Mouse (Mus musculus): ENCODE results near the gene Fsd1. TPM values are rescaled to one million over a fixed set of nuclear protein-coding genes. Genes with fewer than 3 reads are reported as not detected.

Fsd1 gene
- total and polyA plus RNA-seq, 3 experiments: 0.21 TPM; not detected in 2

DNA sequence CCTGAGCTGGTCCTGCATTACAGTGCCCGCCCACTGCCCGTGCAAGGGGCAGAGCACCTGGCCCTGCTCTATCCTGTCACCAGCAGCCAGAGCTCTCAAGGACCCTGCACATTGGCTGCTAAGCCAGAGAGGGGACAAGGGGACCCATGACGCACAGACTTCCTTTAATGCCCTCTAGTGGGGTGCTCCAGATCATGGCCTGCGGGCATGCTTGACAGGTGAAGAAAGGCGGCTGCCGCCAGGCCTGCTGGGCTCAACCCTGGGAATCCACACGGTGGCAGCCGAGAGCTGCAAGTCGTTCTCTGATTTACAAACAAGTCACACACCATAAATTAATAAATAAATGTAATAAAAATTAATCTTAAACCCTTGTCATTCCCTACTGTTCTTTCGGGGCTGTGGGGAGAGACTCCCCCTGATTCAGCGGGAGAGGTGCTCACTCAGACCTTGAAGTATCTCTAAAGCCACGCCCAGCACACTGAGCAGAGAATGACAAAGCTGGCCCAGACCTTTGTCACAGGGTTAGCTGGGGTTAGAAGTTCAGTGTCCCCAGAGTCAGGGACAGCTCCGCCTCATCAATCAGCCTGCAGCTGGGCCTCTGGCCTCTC is 9.9 kb upstream of the Fsd1 start (continued):
- no peak for TF ChIP-seq NELFE (IDR thresholded peaks at IDR 0.05; ENCODE audit: low read depth, low read length)
- TF ChIP-seq SIN3A (IDR thresholded peaks at IDR 0.05; ENCODE audit: low read length): no peak
- TF ChIP-seq ETS1 (conservative IDR thresholded peaks at IDR 0.05; ENCODE audit: low read depth, low read length): no peak
- no peak for TF ChIP-seq KAT2A (IDR thresholded peaks at IDR 0.05; ENCODE audit: insufficient replicate concordance, low read length)
- TF ChIP-seq HCFC1 (IDR thresholded peaks at IDR 0.05; ENCODE audit: low read depth, low read length): 0 out of 2 replicates have a peak, but pooled peaks have one; percentile 15
- no peak for TF ChIP-seq ZC3H11A (IDR thresholded peaks at IDR 0.05; ENCODE audit: low read depth, low read length)

GRCm38 (mm10) chr17:55977301-55977700 is 9.0 kb upstream of the Fsd1 start:
- Histone ChIP-seq H3K9ac (ENCODE audit: insufficient read depth, low read depth) (no peak overlapping the region), H3K27me3 (replicated peaks) (peaks cover 15% of the 10 kb centered on the region), H3K36me3 (replicated peaks in 1 of 2; ENCODE audit: control insufficient read depth in 1 of 2, insufficient read depth in 1 of 2, low read length in 1 of 2) (no peaks in the 10 kb centered on the region), H3K9me3 (replicated peaks; ENCODE audit: low read length) (peaks cover 2% of the 10 kb centered on the region), H3K4me2 (ENCODE audit: insufficient read depth, low read depth, poor library complexity, severe bottlenecking) (no peak overlapping the region), H3K4me3 (replicated peaks in 1 of 3; ENCODE audit: low read depth in 2 of 3, low read length in 2 of 3, poor library complexity in 1 of 3) (no peak overlapping the region), H3K4me1 (ENCODE audit: control insufficient read depth in 1 of 2, insufficient read depth in 2 of 2) (peaks cover 3 to 13% of the 10 kb centered on the region in 2 experiments; a peak in 3 of 4 replicates), H3K27ac (ENCODE audit: insufficient read depth, low read depth) (no peak overlapping the region), H3K79me2 (replicated peaks; ENCODE audit: control insufficient read depth, extremely low read depth, insufficient read depth, poor library complexity, severe bottlenecking) (no peaks in the 10 kb centered on the region)
- TF ChIP-seq PAX5 (IDR thresholded peaks at IDR 0.05; ENCODE audit: low read length) (no peak), RCOR1 (conservative IDR thresholded peaks at IDR 0.05; ENCODE audit: low read depth, low read length) (no peak), ELF1 (IDR thresholded peaks at IDR 0.05; ENCODE audit: low read depth, low read length) (no peak), USF1 (IDR thresholded peaks at IDR 0.05; ENCODE audit: low read depth, low read length) (no peak), MYC (IDR thresholded peaks at IDR 0.05; ENCODE audit: low read depth, low read length) (no peak), CHD2 (IDR thresholded peaks at IDR 0.05; ENCODE audit: low read length) (no peak), ETS1 (conservative IDR thresholded peaks at IDR 0.05; ENCODE audit: low read depth, low read length) (no peak)
- DNase-seq (ENCODE audit: extremely low read depth): no peak
- dilution Hi-C loops (cut with MboI; ENCODE audit: extremely low pct_ligation_motif_present, extremely low pct_unique_long_range_greater_than_20kb, low sequenced_read_pairs) (no loop called here), in situ Hi-C loops (cut with MboI; ENCODE audit: low pct_ligation_motif_present, low pct_unique_long_range_greater_than_20kb, low sequenced_read_pairs) (no loop called here)

- Histone ChIP-seq H3K4me2 (ENCODE audit: insufficient read depth, low read depth, poor library complexity, severe bottlenecking) (no peak overlapping the region), H3K79me2 (replicated peaks; ENCODE audit: control insufficient read depth, extremely low read depth, insufficient read depth, poor library complexity, severe bottlenecking) (no peaks in the 10 kb centered on the region), H3K36me3 (replicated peaks in 1 of 2; ENCODE audit: control insufficient read depth in 1 of 2, insufficient read depth in 1 of 2, low read length in 1 of 2) (no peaks in the 10 kb centered on the region), H3K9ac (ENCODE audit: insufficient read depth, low read depth) (no peak overlapping the region), H3K9me3 (replicated peaks; ENCODE audit: low read length) (no peaks in the 10 kb centered on the region), H3K27ac (ENCODE audit: insufficient read depth, low read depth) (no peak overlapping the region), H3K4me1 (ENCODE audit: control insufficient read depth in 1 of 2, insufficient read depth in 2 of 2) (no peaks in the 10 kb centered on the region), H3K4me3 (replicated peaks in 1 of 3; ENCODE audit: low read depth in 2 of 3, low read length in 2 of 3, poor library complexity in 1 of 3) (no peak overlapping the region), H3K27me3 (replicated peaks) (peaks cover 84% of the 10 kb centered on the region)
- in situ Hi-C loops (cut with MboI; ENCODE audit: low pct_ligation_motif_present, low pct_unique_long_range_greater_than_20kb, low sequenced_read_pairs) (no loop called here), dilution Hi-C loops (cut with MboI; ENCODE audit: extremely low pct_ligation_motif_present, extremely low pct_unique_long_range_greater_than_20kb, low sequenced_read_pairs) (no loop called here)
- no peak for DNase-seq (ENCODE audit: extremely low read depth)
- TF ChIP-seq POLR2A (IDR thresholded peaks at IDR 0.05; ENCODE audit: low read depth, low read length) (no peak), POLR2AphosphoS2 (IDR thresholded peaks at IDR 0.05; ENCODE audit: low read depth, low read length) (no peak), CHD1 (IDR thresholded peaks at IDR 0.05; ENCODE audit: low read depth, low read length) (no peak), MEF2A (IDR thresholded peaks at IDR 0.05; ENCODE audit: borderline replicate concordance, low read depth, low read length) (no peak), RAD21 (IDR thresholded peaks at IDR 0.05; ENCODE audit: low read depth, low read length) (no peak), ZKSCAN1 (IDR thresholded peaks at IDR 0.05; ENCODE audit: borderline replicate concordance, low read depth, low read length) (no peak), ZC3H11A (IDR thresholded peaks at IDR 0.05; ENCODE audit: low read depth, low read length) (no peak), HCFC1 (IDR thresholded peaks at IDR 0.05; ENCODE audit: low read depth, low read length) (no peak), CTCF (conservative IDR thresholded peaks at IDR 0.05 in 1 of 2, IDR thresholded peaks at IDR 0.05 in 1 of 2; ENCODE audit: low read depth in 2 of 2, low read length in 2 of 2) (no peak), JUN (IDR thresholded peaks at IDR 0.05; ENCODE audit: insufficient read depth, low read depth, low read length) (no peak), ZNF384 (IDR thresholded peaks at IDR 0.05; ENCODE audit: low read depth, low read length) (no peak), USF1 (IDR thresholded peaks at IDR 0.05; ENCODE audit: low read depth, low read length) (no peak), USF2 (conservative IDR thresholded peaks at IDR 0.05; ENCODE audit: low read depth, low read length) (no peak), MXI1 (IDR thresholded peaks at IDR 0.05; ENCODE audit: low read depth, low read length) (no peak), MYC (IDR thresholded peaks at IDR 0.05; ENCODE audit: low read depth, low read length) (no peak), KAT2A (IDR thresholded peaks at IDR 0.05; ENCODE audit: insufficient replicate concordance, low read length) (no peak), E2F4 (IDR thresholded peaks at IDR 0.05; ENCODE audit: insufficient replicate concordance, low read depth, low read length) (no peak), EP300 (IDR thresholded peaks at IDR 0.05; ENCODE audit: low read length) (no peak), BHLHE40 (IDR thresholded peaks at IDR 0.05; ENCODE audit: low read depth, low read length) (no peak)
Measured at GRCm38 (mm10) chr17:55990278-55990898, 4.1 kb downstream of the Fsd1 start.

Measured in CH12.LX (cell line).